Mouse (Mus musculus): ENCODE measurements around the gene Icam5.

The Icam5 gene

GRCm38 (mm10) chr9:21008007-21008406 lies 23.9 kb upstream of the Icam5 start:
- TF ChIP-seq GATA4 (IDR thresholded peaks at IDR 0.05; ENCODE audit: insufficient replicate concordance, low read length) = no peak

- TF ChIP-seq GATA4 (IDR thresholded peaks at IDR 0.05; ENCODE audit: insufficient replicate concordance, low read length) = no peak
Observed at GRCm38 (mm10) chr9:21010362-21010761, 21.5 kb upstream of the Icam5 start.

GRCm38 (mm10) chr9:21011846-21012312 lies 20.0 kb upstream of the Icam5 start:
- TF ChIP-seq GATA4 (IDR thresholded peaks at IDR 0.05; ENCODE audit: insufficient replicate concordance, low read length) = no peak

GRCm38 (mm10) chr9:21012368-21012767 lies 19.5 kb upstream of the Icam5 start:
- no peak for TF ChIP-seq GATA4 (IDR thresholded peaks at IDR 0.05; ENCODE audit: insufficient replicate concordance, low read length)

GRCm38 (mm10) chr9:21014691-21015570 lies 16.9 kb upstream of the Icam5 start:
- no peak; the same call in 1 of the 2 replicates for TF ChIP-seq GATA4 (IDR thresholded peaks at IDR 0.05; ENCODE audit: insufficient replicate concordance, low read length)

- TF ChIP-seq GATA4 (IDR thresholded peaks at IDR 0.05; ENCODE audit: insufficient replicate concordance, low read length) = no peak
Observed at GRCm38 (mm10) chr9:21015571-21016130, 16.2 kb upstream of the Icam5 start, which contains the start of gene Icam1. Gene Icam1, plus strand, starts transcription at chr9:21015985.

GRCm38 (mm10) chr9:21016331-21017176 lies 15.3 kb upstream of the Icam5 start:
- no peak for TF ChIP-seq GATA4 (IDR thresholded peaks at IDR 0.05; ENCODE audit: insufficient replicate concordance, low read length)

- TF ChIP-seq GATA4 (IDR thresholded peaks at IDR 0.05; ENCODE audit: insufficient replicate concordance, low read length) = no peak
Observed at GRCm38 (mm10) chr9:21017177-21017575, 14.7 kb upstream of the Icam5 start.

GRCm38 (mm10) chr9:21018600-21018999 lies 13.3 kb upstream of the Icam5 start:
- no peak for TF ChIP-seq GATA4 (IDR thresholded peaks at IDR 0.05; ENCODE audit: insufficient replicate concordance, low read length)

- TF ChIP-seq GATA4 (IDR thresholded peaks at IDR 0.05; ENCODE audit: insufficient replicate concordance, low read length) = no peak
Observed at GRCm38 (mm10) chr9:21021363-21021762, 10.5 kb upstream of the Icam5 start.

GRCm38 (mm10) chr9:21022288-21022687 lies 9.6 kb upstream of the Icam5 start:
- TF ChIP-seq GATA4 (IDR thresholded peaks at IDR 0.05; ENCODE audit: insufficient replicate concordance, low read length) = no peak

- no peak for TF ChIP-seq GATA4 (IDR thresholded peaks at IDR 0.05; ENCODE audit: insufficient replicate concordance, low read length)
Observed at GRCm38 (mm10) chr9:21022726-21023125, 9.1 kb upstream of the Icam5 start.

- TF ChIP-seq GATA4 (IDR thresholded peaks at IDR 0.05; ENCODE audit: insufficient replicate concordance, low read length) = no peak
Observed at GRCm38 (mm10) chr9:21025258-21025810, 6.5 kb upstream of the Icam5 start.

- no peak for TF ChIP-seq GATA4 (IDR thresholded peaks at IDR 0.05; ENCODE audit: insufficient replicate concordance, low read length)
Observed at GRCm38 (mm10) chr9:21026849-21027248, 5.0 kb upstream of the Icam5 start.

GRCm38 (mm10) chr9:21027774-21028290 lies 4.0 kb upstream of the Icam5 start:
- no peak for TF ChIP-seq GATA4 (IDR thresholded peaks at IDR 0.05; ENCODE audit: insufficient replicate concordance, low read length)

All from liver, adult (tissue).